23 mouse cellular contexts compared by ENCODE assay signal in the genomic region with DNA sequence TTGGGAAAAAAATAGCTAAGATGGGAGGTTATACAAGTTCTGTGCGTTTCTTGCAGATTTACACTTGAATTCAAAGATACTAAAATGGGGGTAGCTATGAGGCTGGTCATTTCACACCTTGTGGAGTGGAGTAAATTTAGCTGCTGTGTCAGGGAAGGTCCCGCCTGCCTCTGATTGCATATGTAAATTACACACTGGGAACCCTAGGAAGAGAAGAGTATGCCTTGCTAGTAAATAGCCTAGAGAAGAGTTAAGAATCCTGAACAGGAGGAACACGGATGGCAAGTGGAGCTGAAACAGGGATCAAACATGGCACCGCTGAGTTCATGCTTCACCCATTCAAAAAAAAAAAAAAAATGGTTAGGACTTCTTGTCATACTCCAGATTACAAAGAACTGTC.
"Had no signal": no experiment of that assay in that cellular context is flagged by ENCODE, and none has a peak within 500 bp of the region (broad histone marks: within the 10 kb centered on the region; RNA-seq: fewer than 3 reads in every experiment).

No protein-coding gene starts in this region.

- H3K27ac ChIP-seq: hindbrain, embryonic 13.5 days; hindbrain, embryonic 15.5 days; hindbrain, postnatal 0 days; kidney, embryonic 15.5 days; kidney, postnatal 0 days; limb, embryonic 13.5 days; limb, embryonic 15.5 days; liver, embryonic 12.5 days; liver, embryonic 14.5 days had no signal

- H3K36me3 ChIP-seq: heart, embryonic 12.5 days; hindbrain, embryonic 13.5 days; hindbrain, embryonic 15.5 days; kidney, embryonic 15.5 days; limb, embryonic 13.5 days; limb, embryonic 15.5 days; liver, embryonic 12.5 days had no signal

- ATAC-seq: hindbrain, postnatal 0 days; intestine, embryonic 16.5 days; liver, embryonic 12.5 days had no signal

- H3K27me3 ChIP-seq: heart, embryonic 12.5 days; hindbrain, embryonic 13.5 days; hindbrain, embryonic 15.5 days; kidney, embryonic 15.5 days; limb, embryonic 13.5 days; limb, embryonic 15.5 days; liver, embryonic 12.5 days had no signal

- DNase-seq: gastrocnemius, postnatal 14 days; gastrocnemius, postnatal 36 days; heart, adult 18-20 months; heart, postnatal 10 days; kidney, adult 11 months; kidney, adult 2 months; kidney, adult 9 months; kidney, postnatal 14 days; kidney, postnatal 36 days; layer of hippocampus, adult 9-11 months; layer of hippocampus, postnatal 36 days; left cerebral cortex, postnatal 4 days had no signal

- H3K4me3 ChIP-seq: hindbrain, embryonic 15.5 days; limb, embryonic 13.5 days; limb, embryonic 15.5 days; liver, embryonic 12.5 days had no signal
